Mouse (Mus musculus) left cerebral cortex, adult 11 months (tissue): ENCODE data around the gene Zbtb9.

Experiments used
- DNase-seq: peaks from one replicate; pipeline ENCODE4 v3.0.0; 2022; ENCODE audit warnings: low spot score

The Zbtb9 gene

DNA sequence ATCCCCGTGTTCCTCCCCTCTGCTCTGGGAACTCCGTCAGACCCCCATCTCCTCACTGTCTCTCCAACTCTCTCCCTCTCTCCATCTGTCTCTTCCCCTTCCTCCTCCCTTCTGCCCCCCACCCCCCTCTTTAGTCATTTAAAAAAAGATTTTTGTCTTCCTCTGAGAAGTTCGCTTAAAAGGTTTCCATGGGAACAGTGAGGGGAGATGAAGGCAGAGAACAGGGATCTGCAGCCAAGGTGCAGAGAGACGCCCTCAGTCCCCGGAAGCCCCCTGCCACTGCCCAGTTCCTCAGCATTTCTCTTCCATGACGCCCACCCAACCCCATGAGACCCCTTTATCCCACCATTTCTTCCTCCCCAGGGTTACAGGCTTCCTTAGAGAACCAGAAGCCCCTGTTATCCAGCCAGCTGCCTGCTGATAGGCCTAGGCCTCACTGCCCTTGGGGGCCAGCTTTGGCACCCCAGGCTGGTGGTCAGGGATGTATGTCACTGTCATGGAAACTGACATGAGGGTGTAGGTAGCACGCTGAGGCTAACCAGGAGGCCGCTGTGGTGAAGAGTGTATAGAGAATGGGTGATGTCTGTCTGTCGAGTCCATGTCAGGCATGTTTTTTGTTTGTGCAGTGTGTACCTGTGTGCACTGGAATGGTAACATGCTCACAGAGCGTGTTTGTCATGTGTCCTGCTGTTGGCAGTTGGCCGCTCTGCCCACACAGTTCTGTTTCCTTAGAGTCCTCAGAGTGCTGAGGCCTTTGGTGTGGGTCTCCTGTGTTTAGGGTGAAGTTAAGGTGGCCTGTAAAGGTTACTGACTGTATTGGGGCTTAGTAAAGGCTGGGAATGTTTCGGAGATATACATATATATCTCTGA lies 25.5 kb upstream of the Zbtb9 start:
- DNase-seq = no peak

DNA sequence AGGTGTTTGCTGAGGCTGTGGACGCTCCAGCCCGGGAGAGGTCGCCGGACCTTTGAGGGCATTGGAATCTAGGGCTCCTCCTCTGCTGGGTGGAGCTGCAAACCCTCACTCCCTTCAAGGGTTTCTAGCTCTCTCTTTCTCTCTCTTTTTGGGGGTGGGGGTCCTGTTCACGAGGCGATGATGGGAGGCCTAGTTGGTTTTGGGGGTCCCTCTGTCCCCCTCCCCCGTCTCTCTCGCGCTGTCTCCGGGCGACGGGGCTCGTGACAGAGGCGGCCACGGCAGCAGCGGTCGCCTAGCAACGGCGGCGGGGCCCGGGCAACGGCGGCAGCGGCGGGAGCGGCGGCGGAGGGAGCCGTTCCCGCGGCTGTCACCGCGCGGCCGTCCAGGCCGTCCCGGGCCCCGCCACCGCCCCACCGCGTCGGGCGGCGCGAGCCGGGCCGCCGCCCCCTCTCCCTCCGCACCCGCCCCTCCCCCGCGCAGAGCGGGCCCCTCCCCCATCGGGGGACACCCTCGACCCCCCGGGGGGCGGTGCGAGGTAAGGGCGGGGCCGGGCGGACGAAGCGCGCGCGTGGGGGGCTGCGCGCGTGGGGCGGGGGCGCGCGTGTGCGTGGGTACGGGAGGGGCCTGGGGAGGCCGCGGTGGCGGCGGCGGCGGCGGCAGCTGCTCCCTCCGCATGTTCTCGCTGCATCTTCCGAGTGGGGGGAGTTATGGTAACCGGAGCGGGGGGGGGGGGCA lies 24.5 kb upstream of the Zbtb9 start:
- no peak for DNase-seq

GRCm38 (mm10) chr17:26949051-26949577 lies 23.9 kb upstream of the Zbtb9 start:
- no peak for DNase-seq

GRCm38 (mm10) chr17:26949866-26950265 lies 23.1 kb upstream of the Zbtb9 start:
- DNase-seq = no peak

- DNase-seq = no peak
These were observed 22.2 kb upstream of the Zbtb9 start for GRCm38 (mm10) chr17:26950560-26951288.

GRCm38 (mm10) chr17:26951406-26951805 lies 21.6 kb upstream of the Zbtb9 start:
- no peak for DNase-seq

- no peak for DNase-seq
These were observed 20.8 kb upstream of the Zbtb9 start for GRCm38 (mm10) chr17:26951952-26952877.

- DNase-seq = no peak
These were observed 19.8 kb upstream of the Zbtb9 start for GRCm38 (mm10) chr17:26953201-26953600.

DNA sequence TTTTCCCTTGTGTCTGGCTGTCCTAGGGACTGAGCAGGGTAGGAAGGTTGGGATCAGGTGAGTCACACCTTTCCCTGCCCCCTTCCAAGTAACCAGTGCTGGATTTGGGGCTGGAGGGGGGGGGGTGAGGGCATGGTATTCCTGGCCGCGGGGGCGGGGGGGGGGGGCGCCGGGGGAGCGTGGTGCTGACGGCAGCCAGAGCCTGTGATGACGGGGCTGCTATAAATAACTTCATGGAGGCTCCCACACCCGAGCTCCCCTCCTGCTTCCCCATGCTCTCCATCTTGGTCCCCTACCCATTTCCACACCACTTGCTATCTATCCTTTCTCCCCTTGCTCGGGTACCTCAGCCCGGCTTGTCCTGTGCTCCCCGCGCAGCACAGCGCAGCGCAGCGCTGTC lies 19.2 kb upstream of the Zbtb9 start:
- DNase-seq = no peak

DNA sequence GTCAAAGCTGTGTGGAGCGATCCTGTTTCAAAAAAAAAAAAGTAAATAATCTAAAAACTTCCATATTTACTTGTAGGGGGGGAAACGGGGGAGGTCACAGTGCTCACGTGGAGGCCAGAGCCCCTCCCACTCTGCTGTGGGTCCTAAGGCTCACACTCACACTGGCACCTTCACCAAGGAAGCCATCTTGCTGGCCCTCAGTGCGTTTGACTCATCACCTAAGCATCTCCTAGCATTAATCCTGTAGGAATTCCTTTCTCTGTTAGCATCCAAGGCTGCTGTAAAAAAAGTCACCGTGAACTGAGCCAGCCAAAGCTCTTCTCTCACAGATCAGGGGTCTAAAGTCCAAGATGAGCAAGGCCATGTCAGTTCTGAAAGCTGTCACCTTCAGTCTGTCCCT lies 16.7 kb upstream of the Zbtb9 start:
- no peak for DNase-seq

DNA sequence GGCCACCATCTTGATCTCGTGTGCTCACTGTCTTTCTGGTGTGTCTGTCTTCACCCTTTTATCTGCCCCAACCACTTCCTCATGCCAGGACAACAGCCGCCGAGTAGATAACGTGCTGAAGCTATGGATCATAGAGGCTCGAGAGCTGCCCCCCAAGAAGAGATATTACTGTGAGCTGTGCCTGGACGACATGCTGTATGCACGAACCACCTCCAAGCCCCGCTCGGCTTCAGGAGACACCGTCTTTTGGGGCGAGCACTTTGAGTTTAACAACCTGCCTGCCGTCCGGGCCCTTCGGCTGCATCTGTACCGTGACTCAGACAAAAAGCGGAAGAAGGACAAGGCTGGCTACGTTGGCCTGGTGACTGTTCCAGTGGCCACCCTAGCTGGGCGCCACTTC lies 16.1 kb upstream of the Zbtb9 start:
- DNase-seq = no peak

GRCm38 (mm10) chr17:26957872-26958271 lies 15.1 kb upstream of the Zbtb9 start:
- no peak for DNase-seq

GRCm38 (mm10) chr17:26958880-26959279 lies 14.1 kb upstream of the Zbtb9 start:
- DNase-seq = no peak

DNA sequence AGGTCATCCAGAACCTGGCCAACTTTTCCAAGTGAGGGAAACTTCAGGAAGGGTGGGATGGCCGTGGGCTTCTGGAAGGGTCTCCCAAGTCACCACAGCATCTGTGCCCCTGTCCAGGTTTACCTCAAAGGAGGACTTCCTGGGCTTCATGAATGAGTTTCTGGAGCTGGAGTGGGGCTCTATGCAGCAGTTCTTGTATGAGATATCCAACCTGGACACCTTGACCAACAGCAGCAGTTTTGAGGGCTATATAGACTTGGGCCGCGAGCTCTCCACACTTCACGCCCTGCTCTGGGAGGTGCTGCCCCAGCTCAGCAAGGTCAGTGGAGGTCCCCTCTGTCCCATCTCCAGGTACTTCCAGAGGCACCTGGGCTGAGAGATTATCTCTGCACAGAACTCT lies 13.2 kb upstream of the Zbtb9 start:
- no peak for DNase-seq

GRCm38 (mm10) chr17:26961572-26962240 lies 11.3 kb upstream of the Zbtb9 start:
- no peak for DNase-seq

- no peak for DNase-seq
These were observed 6.0 kb upstream of the Zbtb9 start for GRCm38 (mm10) chr17:26966993-26967392.

DNA sequence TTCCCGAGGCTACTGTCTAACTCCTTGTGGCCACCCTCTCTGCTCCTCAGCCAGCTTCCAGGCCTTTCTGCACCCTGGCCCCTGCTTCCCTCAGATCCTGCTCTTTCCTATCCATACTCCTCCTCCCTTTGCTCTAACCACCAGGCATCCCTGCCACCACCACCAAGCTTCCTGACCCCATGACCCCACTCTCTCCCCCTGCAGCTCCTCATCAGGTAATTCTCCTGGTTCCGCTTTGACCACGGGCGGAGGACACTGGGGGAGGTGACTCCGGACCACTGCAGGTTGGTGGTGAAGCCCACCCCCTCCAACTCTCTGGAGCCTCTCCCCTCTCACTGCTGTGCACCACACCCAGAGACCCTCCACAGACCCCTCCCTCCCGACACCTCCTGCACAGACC lies 5.5 kb upstream of the Zbtb9 start:
- DNase-seq = no peak

DNA sequence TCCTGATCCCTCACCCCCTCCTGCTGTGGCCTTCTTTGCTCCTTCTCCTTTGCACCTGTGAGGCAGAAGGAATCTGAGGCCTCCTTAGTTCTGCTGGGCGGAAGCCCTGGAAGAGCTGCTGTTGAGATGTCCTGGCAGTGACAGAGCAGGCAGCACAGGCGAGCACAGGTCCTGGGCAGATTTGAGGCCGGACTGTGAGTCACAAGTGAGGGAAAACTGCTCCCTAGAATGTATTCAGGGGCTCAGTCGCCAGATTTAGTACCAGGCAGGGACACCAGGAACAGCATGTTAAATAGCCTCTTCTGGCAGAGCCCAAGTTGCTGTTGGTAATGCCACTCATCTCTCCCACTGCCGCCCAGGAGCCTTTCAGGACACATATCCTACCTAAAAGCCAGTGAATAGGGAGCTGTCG lies 4.8 kb upstream of the Zbtb9 start:
- no peak for DNase-seq

DNA sequence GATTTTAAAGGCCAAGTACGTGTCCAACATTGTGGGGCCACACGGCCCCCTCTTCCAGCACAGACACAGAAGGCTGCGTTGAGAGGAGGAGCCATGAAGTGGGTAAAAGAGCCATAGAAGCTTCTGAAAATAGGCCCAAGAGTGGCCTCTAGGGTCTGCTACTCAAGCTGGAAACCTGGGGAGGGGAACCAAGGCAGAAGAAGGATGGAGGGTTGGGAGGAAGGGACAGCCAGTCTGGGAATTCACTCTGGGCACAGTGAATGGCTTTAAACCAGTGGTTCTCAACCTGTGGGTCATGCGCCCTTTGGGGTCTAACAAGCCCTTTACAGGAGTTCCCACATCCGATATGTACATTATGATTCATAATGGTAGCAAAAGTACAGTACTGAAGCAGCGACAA lies 3.7 kb upstream of the Zbtb9 start:
- no peak for DNase-seq

DNA sequence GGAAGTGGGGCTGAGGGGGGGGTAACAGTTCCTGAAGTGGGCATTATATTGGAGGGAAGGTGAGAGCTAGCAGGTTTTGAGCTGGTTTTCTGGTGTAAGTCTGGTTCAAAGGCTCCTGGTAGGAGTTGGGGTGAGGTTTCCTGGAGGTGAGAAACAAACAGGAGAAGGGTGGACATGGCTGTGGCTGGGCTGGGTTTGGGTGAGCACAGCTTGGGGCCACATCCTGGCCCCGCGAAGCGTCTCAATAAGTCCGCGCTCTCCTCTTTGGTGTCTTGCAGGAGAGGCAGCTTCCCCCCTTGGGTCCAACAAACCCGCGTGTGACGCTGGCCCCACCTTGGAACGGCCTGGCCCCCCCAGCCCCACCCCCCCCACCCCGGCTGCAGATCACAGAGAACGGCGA lies 2.7 kb upstream of the Zbtb9 start:
- no peak for DNase-seq
